Mouse (Mus musculus) heart, embryonic 14.5 days (tissue): ENCODE results near the gene Ogdh. TPM values are rescaled to one million over a fixed set of nuclear protein-coding genes. Genes with fewer than 3 reads are reported as not detected.
"Not testable (repeated sequence)": the region's sequence is repeated elsewhere in the genome, so short reads cannot be mapped to it uniquely, and the experiment has no call there.

Source experiments
- ATAC-seq: fragments of 200-750 bp; cut with Nextera tagmentation; 2 replicates; pipeline ENCODE4 v1.8.0; 2017; ENCODE audit warnings: low read depth, moderate TSS enrichment; ENCODE audit not compliant: insufficient number of reproducible peaks, insufficient read depth, low FRiP score
- H3K27ac ChIP-seq, 2 experiments: fragments of 200-500 bp in 1 of 2; fragments of 300-500 bp in 1 of 2; sonication (generic) in 1 of 2; replicated peaks in 1 of 2; 2 replicates each; pipeline ENCODE4 v1.5.1; 2012 to 2014; ENCODE audit warnings: low read depth in 2 of 2, low read length in 2 of 2, control low read depth in 1 of 2, mild to moderate bottlenecking in 1 of 2, mixed read lengths in 1 of 2; ENCODE audit not compliant: control insufficient read depth in 1 of 2, insufficient read depth in 1 of 2
- H3K27me3 ChIP-seq: fragments of 300-500 bp; sonication (generic); 2 replicates; pipeline ENCODE4 v1.6.1; 2014; ENCODE audit warnings: mild to moderate bottlenecking, low read length, control low read depth; ENCODE audit not compliant: control insufficient read depth, insufficient read depth
- H3K36me3 ChIP-seq: fragments of 300-500 bp; sonication (generic); 2 replicates; pipeline ENCODE4 v1.6.1; 2014; ENCODE audit warnings: mild to moderate bottlenecking, control low read depth, low read length, mixed read lengths; ENCODE audit not compliant: control insufficient read depth, insufficient read depth
- H3K4me1 ChIP-seq, 2 experiments: fragments of 200-500 bp in 1 of 2; fragments of 300-500 bp in 1 of 2; sonication (generic) in 1 of 2; 2 replicates each; pipeline ENCODE4 v1.6.1; 2012 to 2014; ENCODE audit warnings: low read length in 2 of 2, control low read depth in 1 of 2, mixed read lengths in 1 of 2; ENCODE audit not compliant: control insufficient read depth in 2 of 2, insufficient read depth in 2 of 2
- H3K4me2 ChIP-seq: fragments of 300-500 bp; sonication (generic); 2 replicates; pipeline ENCODE4 v1.6.1; 2014; ENCODE audit warnings: mild to moderate bottlenecking, low read length
- H3K4me3 ChIP-seq, 2 experiments: fragments of 200-500 bp in 1 of 2; fragments of 300-500 bp in 1 of 2; sonication (generic) in 1 of 2; 2 replicates each; pipeline ENCODE4 v1.5.1; 2012 to 2014; ENCODE audit warnings: low read length in 2 of 2, mild to moderate bottlenecking in 2 of 2, control low read depth in 1 of 2, low read depth in 1 of 2, moderate library complexity in 1 of 2; ENCODE audit not compliant: control insufficient read depth in 1 of 2, insufficient read depth in 1 of 2
- H3K9ac ChIP-seq: fragments of 300-500 bp; sonication (generic); 2 replicates; pipeline ENCODE4 v1.6.1; 2014; ENCODE audit warnings: mild to moderate bottlenecking, low read length
- H3K9me3 ChIP-seq: fragments of 300-500 bp; sonication (generic); 2 replicates; pipeline ENCODE4 v1.6.1; 2016; ENCODE audit warnings: low read length, control low read depth; ENCODE audit not compliant: control insufficient read depth
- WGBS: fragments of 180-500 bp; shearing (Covaris S2); extraction: QIAGEN DNeasy Blood & Tissue Kit; methylation state at CpG from one replicate; pipeline ENCODE4 v1.1.7; 2014; 5-methylcytosine and 5-hydroxymethylcytosine counted together
- polyA plus RNA-seq: library from polyadenylated mRNA; unstranded; fragments of >200 nt; fragmentation: Nextera tagmentation; extraction: Ambion mirVana; gene quantifications from 2 replicates; pipeline ENCODE4 v1.2.1, GENCODE M21; 2014

Ogdh gene
- 245 and 289 TPM in 2 replicates for polyA plus RNA-seq

DNA sequence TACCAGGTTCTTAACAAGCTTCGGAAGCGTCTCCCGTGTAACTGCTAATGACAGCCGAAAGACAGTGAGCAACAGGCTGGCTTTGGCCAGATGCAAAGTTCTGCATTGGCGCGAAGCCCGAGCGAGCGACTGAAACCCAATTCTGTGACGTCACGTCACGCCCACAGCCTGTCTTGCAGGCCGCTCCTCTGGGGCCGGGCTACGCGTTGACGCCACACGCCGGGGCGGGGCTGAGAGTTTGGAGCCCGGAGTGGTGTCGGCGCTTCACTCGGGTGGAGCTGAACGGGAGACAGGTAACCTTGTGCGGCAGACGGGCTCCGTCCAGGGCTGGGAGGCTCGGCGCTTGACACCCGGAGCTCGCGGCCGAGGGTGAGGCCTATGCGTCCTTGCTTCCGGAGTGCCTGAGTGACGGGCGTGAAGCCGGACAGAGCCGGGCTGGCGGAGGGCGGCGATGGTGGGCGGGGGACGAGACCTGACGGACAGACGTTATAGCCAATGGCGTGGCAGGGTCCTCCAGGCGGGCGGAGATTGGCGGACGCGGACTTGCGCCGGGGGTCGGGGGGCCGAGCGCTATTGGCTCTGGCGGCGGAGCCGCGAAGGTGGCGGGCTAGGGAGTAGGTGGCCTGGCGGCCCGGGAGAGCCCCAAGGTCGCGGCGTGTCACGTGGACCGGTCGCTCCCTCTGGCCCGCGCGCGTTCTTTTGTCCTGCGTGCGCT lies at the start of gene Ogdh:
Gene Ogdh, plus strand, starts transcription at position 233 of the 715 bp plus-strand sequence.
- no peaks in the 10 kb centered on the region for H3K9me3 ChIP-seq
- peak; percentile 96 for ATAC-seq
- under 1% methylated on average over 71 of the region's 77 CpGs for WGBS
- H3K4me3 ChIP-seq = peak within 1 kb of the TSS; percentile 61 to 78
- peak within 1 kb of the TSS; percentile 97 to 98 for H3K27ac ChIP-seq
- no peaks in the 10 kb centered on the region for H3K36me3 ChIP-seq
- H3K4me2 ChIP-seq = peak within 1 kb of the TSS; percentile 69
- H3K4me1 ChIP-seq = peaks cover 0 to 17% of the 10 kb centered on the region in 2 experiments; a peak in 3 of 4 replicates
- no peaks in the 10 kb centered on the region for H3K27me3 ChIP-seq
- peak within 1 kb of the TSS; percentile 87 for H3K9ac ChIP-seq

DNA sequence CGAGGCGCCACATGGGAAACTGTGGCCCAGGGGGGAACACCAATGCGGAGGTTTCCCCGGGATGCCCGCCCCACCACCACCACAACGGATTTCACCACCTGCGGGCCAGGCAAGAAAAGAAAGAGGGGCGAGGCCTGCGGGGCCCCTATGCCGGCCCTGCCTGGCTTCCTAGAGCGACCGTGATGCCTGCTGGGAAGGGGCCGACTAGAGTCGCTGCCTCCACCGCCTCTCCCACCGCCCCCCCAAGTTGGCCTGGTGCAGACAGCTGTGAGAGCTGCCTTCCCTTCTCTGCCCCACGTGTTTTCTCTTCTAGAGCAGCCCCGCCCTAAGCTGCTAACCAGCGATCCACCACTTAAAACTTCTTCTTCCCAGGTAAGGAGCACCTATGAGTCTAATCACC lies 46.7 kb upstream of the Ogdh start:
- Histone ChIP-seq H3K9me3 (no peaks in the 10 kb centered on the region), H3K4me3 (no peak overlapping the region), H3K4me2 (no peak overlapping the region), H3K27ac (no peak overlapping the region), H3K27me3 (no peaks in the 10 kb centered on the region), H3K4me1 (no peaks in the 10 kb centered on the region), H3K9ac (no peak overlapping the region), H3K36me3 (no peaks in the 10 kb centered on the region)
- no peak for ATAC-seq
- 34% methylated on average over 19 of the region's 19 CpGs for WGBS

GRCm38 (mm10) chr11:6252248-6252647 lies 39.2 kb upstream of the Ogdh start:
- no peaks in the 10 kb centered on the region for H3K27me3 ChIP-seq
- H3K9me3 ChIP-seq = no peaks in the 10 kb centered on the region
- no peaks in the 10 kb centered on the region for H3K4me1 ChIP-seq
- WGBS = 88% methylated on average over 5 of the region's 5 CpGs
- no peak overlapping the region for H3K9ac ChIP-seq
- no peak for ATAC-seq
- no peaks in the 10 kb centered on the region for H3K36me3 ChIP-seq
- no peak overlapping the region for H3K4me2 ChIP-seq
- no peak overlapping the region for H3K27ac ChIP-seq
- H3K4me3 ChIP-seq = no peak overlapping the region

GRCm38 (mm10) chr11:6252824-6253223 lies 38.6 kb upstream of the Ogdh start:
- no peaks in the 10 kb centered on the region for H3K27me3 ChIP-seq
- no peak for ATAC-seq
- H3K4me3 ChIP-seq = no peak overlapping the region
- H3K4me1 ChIP-seq = no peaks in the 10 kb centered on the region
- no peaks in the 10 kb centered on the region for H3K9me3 ChIP-seq
- peaks cover 5% of the 10 kb centered on the region for H3K36me3 ChIP-seq
- H3K27ac ChIP-seq = no peak overlapping the region
- no peak overlapping the region for H3K9ac ChIP-seq
- WGBS = 84% methylated on average over 4 of the region's 4 CpGs
- no peak overlapping the region for H3K4me2 ChIP-seq

GRCm38 (mm10) chr11:6254602-6255001 lies 36.8 kb upstream of the Ogdh start:
- H3K27me3 ChIP-seq, H3K27ac ChIP-seq, H3K4me1 ChIP-seq, ATAC-seq, H3K4me2 ChIP-seq, H3K4me3 ChIP-seq, H3K9ac ChIP-seq, H3K9me3 ChIP-seq: not testable (repeated sequence)
- WGBS = 85% methylated on average over 2 of the region's 2 CpGs
- peaks cover 23% of the 10 kb centered on the region for H3K36me3 ChIP-seq

GRCm38 (mm10) chr11:6256490-6257072 lies 34.9 kb upstream of the Ogdh start:
- Histone ChIP-seq H3K27me3 (no peaks in the 10 kb centered on the region), H3K4me3 (no peak overlapping the region), H3K4me2 (no peak overlapping the region), H3K27ac (no peak overlapping the region), H3K9ac (no peak overlapping the region), H3K36me3 (peaks cover 43% of the 10 kb centered on the region), H3K9me3 (no peaks in the 10 kb centered on the region), H3K4me1 (no peaks in the 10 kb centered on the region)
- ATAC-seq = peak; percentile 20; the same call in 1 of the 2 replicates
- 75% methylated on average over 6 of the region's 6 CpGs for WGBS

DNA sequence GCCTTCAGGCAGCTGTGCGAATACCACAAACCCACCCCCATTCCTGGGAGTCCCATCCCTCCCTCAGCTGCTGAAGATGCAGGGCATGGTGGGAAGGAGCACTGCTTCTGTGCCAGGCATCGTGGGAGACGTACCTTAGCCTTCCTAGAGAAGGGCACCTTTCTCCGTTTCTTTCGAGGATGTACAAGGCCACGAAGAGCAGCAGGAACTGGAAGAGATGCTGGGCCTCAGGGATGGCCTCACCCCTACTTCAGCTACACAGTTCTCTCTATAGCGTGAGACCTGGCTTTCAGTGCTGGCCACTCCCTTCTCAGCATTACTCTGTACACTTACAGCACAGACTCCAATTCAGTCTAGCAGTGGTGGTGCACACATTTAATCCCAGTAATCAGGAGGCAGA lies 32.0 kb upstream of the Ogdh start:
- peaks cover 71% of the 10 kb centered on the region for H3K36me3 ChIP-seq
- 89% methylated on average over 7 of the region's 7 CpGs for WGBS
- no peaks in the 10 kb centered on the region for H3K4me1 ChIP-seq
- H3K9ac ChIP-seq = no peak overlapping the region
- H3K4me2 ChIP-seq = no peak overlapping the region
- no peaks in the 10 kb centered on the region for H3K9me3 ChIP-seq
- ATAC-seq = no peak
- H3K27ac ChIP-seq = no peak overlapping the region
- H3K4me3 ChIP-seq = no peak overlapping the region
- H3K27me3 ChIP-seq = no peaks in the 10 kb centered on the region
